Mouse (Mus musculus) retina, postnatal 1 day (tissue): ENCODE data around the gene Pip4k2b.

Experiments used
- DNase-seq: peaks from one replicate; pipeline ENCODE4 v3.0.0-alpha.2; 2012

Pip4k2b gene

DNA sequence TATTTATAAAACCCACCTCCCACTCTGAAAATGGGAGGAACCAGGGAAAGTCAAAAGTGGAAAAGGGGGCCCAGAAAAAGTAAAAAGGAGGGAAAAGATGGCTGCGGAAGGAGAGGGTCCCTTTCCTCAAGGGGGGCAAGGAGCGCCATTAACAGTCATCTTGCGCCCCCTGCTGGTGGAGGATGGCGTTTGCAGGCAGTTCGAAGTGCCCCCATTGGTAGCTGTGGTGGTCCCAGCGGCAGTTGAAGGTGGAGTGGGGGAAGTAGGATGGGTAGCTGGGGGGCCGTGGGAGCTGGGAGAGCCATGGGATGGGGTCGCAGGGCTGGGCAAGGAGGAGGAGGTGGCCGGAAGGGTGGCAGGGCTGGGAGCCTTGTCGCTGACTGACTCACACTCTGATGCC is 54.6 kb downstream of the Pip4k2b start:
- peak; percentile 82 for DNase-seq

DNA sequence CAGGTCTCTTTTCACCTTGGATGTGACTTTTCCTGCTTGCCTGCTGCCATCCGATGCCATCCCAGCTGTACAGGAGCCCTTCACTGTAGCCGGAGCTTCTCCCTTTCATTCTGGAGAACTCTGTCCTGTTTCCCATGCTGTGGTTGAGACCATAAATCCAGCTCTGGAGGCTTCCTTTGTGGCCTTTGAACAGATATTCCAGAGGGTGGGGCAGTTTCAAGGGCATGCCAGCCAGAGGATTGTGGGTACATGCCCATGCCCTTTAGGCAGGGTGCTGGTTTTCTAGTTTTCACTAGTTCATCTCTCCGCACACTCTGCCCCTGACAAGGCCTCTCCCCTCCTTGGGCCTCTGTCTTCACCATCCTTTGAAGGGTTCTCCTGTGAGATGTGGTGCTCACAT is 57.4 kb downstream of the Pip4k2b start:
- DNase-seq: no peak

GRCm38 (mm10) chr11:97686322-97686908 is 58.1 kb downstream of the Pip4k2b start:
- no peak for DNase-seq

GRCm38 (mm10) chr11:97685613-97686321 is 58.7 kb downstream of the Pip4k2b start, which contains the start of gene Cisd3:
Gene Cisd3 (plus strand): TSS chr11:97685826.
- DNase-seq: peak; percentile 93

- DNase-seq: no peak
These were observed 59.7 kb downstream of the Pip4k2b start for GRCm38 (mm10) chr11:97684766-97685165.

GRCm38 (mm10) chr11:97684063-97684680 is 60.3 kb downstream of the Pip4k2b start:
- DNase-seq: no peak

DNA sequence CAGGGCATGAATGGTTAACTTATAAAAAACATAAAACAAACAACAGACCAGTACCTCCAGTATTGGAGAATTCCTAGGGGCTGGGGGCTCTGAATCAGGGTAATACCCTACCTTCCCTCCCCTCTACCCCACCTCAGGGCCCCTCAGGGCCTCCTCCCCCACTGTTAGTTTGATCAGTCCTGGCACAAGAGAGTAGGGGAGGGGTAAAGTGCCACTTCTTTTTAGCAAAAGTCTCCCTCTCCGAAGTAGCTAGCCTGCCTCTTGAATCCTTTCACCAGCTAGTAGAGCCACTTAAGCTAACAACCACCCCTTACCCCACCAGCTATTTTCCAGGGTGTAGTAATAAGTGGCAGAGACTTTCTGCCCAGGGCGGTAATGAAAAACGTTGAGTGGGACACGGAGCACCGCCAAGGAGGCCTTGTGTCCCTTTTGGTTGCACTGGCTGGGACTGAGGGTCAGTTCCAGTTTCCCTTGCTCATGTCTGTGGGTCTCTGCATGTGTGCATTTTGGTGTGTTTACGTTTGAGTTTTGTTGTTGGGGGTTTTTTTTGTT is 61.9 kb downstream of the Pip4k2b start:
- no peak for DNase-seq

GRCm38 (mm10) chr11:97680430-97680829 is 64.1 kb downstream of the Pip4k2b start:
- DNase-seq: peak; percentile 82

- DNase-seq: no peak
These were observed 66.2 kb downstream of the Pip4k2b start for GRCm38 (mm10) chr11:97678301-97678700.

GRCm38 (mm10) chr11:97677842-97678241 is 66.7 kb downstream of the Pip4k2b start:
- no peak for DNase-seq

DNA sequence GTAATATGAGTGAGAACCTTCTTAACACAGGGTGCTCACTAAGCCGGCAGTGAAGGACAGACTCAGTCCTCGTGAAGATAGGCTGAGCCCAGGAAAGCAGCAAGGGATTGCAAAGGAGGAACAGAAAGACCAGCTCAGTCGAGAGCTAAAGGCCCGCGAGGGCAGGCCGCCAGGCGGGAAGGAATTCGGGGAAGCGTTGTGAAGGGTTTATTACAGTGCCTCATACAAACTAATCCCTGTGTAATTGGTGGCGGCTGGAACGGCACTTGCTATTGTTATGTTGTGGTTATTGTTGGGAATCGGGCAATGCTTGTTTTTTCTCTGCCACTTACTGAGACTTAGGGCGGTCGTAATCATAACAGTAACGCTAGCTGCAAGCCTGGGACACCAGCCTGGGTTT is 67.1 kb downstream of the Pip4k2b start:
- DNase-seq: no peak

DNA sequence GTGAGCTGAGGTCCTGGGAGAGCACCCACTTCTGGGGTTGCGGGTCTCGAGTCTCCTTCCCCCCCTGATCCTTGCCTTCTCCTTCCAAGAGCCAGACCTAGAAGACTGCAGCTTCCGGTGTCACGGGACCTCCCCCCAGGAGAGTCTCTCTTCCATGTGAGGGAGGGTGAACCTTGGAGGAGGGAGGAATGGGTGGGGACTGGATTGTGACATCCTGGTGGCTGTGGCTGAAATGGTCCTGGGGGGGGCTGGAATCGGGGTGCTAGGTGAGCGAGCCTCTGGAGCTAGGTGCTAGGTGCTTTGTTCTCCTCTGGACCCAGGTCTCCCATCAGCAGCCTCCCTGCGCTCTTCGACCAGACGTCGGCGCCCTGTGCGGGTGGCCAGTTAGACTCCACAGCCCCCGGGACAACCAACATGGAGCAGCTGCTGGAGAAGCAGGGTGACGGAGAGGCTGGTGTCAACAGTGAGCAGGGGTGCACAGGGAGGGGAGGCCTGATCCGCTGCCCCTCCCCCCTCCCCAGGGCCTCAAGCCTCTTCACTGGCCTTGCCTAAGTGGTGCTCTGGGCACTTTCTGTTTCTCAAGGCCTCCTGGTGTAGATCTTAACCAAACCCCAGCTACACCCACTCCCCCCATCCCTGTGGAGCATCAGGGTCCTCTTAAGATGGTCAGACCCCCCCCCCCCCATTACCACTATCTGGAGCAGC is 68.3 kb downstream of the Pip4k2b start:
- DNase-seq: no peak

- no peak for DNase-seq
These were observed 71.4 kb downstream of the Pip4k2b start for GRCm38 (mm10) chr11:97673148-97673547.

GRCm38 (mm10) chr11:97671177-97671527 is 73.4 kb downstream of the Pip4k2b start:
- no peak for DNase-seq

GRCm38 (mm10) chr11:97670234-97671176 is 74.0 kb downstream of the Pip4k2b start:
- no peak for DNase-seq

- peak; percentile 89 for DNase-seq
These were observed 74.7 kb downstream of the Pip4k2b start for GRCm38 (mm10) chr11:97669829-97670228.

GRCm38 (mm10) chr11:97669268-97669667 is 75.2 kb downstream of the Pip4k2b start:
- no peak for DNase-seq

- DNase-seq: no peak
These were observed 76.3 kb downstream of the Pip4k2b start for GRCm38 (mm10) chr11:97668160-97668559.

GRCm38 (mm10) chr11:97666794-97667193 is 77.7 kb downstream of the Pip4k2b start:
- no peak for DNase-seq

GRCm38 (mm10) chr11:97666221-97666620 is 78.3 kb downstream of the Pip4k2b start:
- no peak for DNase-seq

DNA sequence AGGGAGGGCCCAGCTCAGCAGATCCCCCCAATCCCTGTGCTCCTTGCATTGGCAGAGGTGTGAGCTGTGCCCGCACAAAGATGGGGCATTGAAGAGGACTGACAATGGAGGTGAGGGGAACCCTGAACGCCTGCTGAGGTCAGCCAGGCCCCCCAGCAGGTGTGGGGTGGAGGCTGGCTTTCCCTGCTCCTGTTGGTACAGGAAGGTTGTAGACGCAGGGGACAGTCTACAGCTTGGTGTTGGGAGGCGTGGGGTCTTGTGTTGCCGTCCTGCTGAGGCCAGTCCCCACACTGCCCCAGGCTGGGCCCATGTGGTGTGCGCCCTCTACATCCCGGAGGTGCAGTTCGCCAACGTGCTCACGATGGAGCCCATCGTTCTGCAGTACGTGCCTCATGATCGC is 79.1 kb downstream of the Pip4k2b start:
- no peak for DNase-seq
